Mouse (Mus musculus) forebrain, embryonic 10.5 days (tissue): ENCODE measurements around the gene Aes. TPM values are rescaled to one million over a fixed set of nuclear protein-coding genes. Genes with fewer than 3 reads are reported as not detected.
A peak's percentile ranks its signal among the peaks of the same experiment; 100 is the strongest.

Source experiments
- DNase-seq: peaks from one replicate; pipeline ENCODE4 v3.0.0-alpha.2; 2017; ENCODE audit warnings: low spot score; ENCODE audit errors: extremely low spot score
- H3K27ac ChIP-seq: fragments of 300-500 bp; sonication (generic); 2 replicates; pipeline ENCODE4 v1.5.1; 2016; ENCODE audit warnings: mild to moderate bottlenecking
- H3K27me3 ChIP-seq: fragments of 300-500 bp; sonication (generic); 2 replicates; pipeline ENCODE4 v1.6.1; 2016; ENCODE audit warnings: mild to moderate bottlenecking; ENCODE audit not compliant: poor library complexity, severe bottlenecking
- H3K36me3 ChIP-seq: fragments of 300-500 bp; sonication (generic); replicated peaks from 2 replicates; pipeline ENCODE4 v1.6.1; 2016; ENCODE audit warnings: mild to moderate bottlenecking, moderate library complexity
- H3K4me1 ChIP-seq: fragments of 300-500 bp; sonication (generic); 2 replicates; pipeline ENCODE4 v1.6.1; 2016
- H3K4me3 ChIP-seq: fragments of 300-500 bp; sonication (generic); 2 replicates; pipeline ENCODE4 v1.5.1; 2016; ENCODE audit warnings: mild to moderate bottlenecking, moderate library complexity
- H3K9me3 ChIP-seq: fragments of 300-500 bp; sonication (generic); 2 replicates; pipeline ENCODE4 v1.6.1; 2016; ENCODE audit warnings: mild to moderate bottlenecking, moderate library complexity
- WGBS: fragments of 180-500 bp; shearing (Covaris S2); methylation state at CpG from one replicate; pipeline ENCODE4 v1.1.7; 2016; 5-methylcytosine and 5-hydroxymethylcytosine counted together
- polyA plus RNA-seq: library from polyadenylated mRNA; unstranded; fragments of >200 nt; fragmentation: Nextera tagmentation; extraction: Ambion mirVana; gene quantifications from 2 replicates; pipeline ENCODE4 v1.2.1, GENCODE M21; 2016

Aes gene
- polyA plus RNA-seq, 1 experiment from 2014 or later = 276 TPM

GRCm38 (mm10) chr10:81574081-81575056 lies 15.1 kb downstream of the Aes start, which contains the start of gene Tle2:
TSS of gene Tle2 (plus strand) at chr10:81574561.
- H3K27ac ChIP-seq = peak within 1 kb of the TSS; percentile 25
- WGBS = 21% methylated on average over 10 of the region's 10 CpGs
- peaks cover 69% of the 10 kb centered on the region for H3K4me1 ChIP-seq
- peaks cover 4% of the 10 kb centered on the region; the same call in 1 of the 2 replicates for H3K9me3 ChIP-seq
- no peaks in the 10 kb centered on the region for H3K36me3 ChIP-seq
- no peak for DNase-seq
- peak within 1 kb of the TSS; percentile 55 for H3K4me3 ChIP-seq
- peaks cover 85% of the 10 kb centered on the region for H3K27me3 ChIP-seq

DNA sequence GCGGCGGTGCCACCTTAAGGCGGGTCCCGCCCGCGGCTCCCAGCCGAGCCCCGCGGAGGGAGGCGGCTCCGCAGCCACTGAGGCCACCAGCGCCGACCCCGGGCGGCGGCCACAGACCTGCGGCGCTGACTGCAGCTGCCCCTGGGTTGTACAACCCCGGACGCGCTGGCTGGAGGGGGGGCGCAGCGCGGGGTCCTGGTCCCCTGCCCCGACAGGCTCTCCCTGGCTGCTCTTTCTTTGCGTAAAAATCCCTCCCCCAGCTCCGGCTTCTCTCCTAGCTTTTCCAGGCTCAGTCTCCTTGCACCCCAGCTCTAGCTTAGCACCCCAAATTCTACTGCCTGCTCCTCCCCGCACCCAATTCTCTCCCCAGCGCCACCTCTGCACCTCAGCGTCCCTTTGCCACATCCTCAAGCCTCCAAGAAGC lies 15.9 kb downstream of the Aes start:
- peak overlapping the region; percentile 55 for H3K4me3 ChIP-seq
- H3K27ac ChIP-seq = peak overlapping the region; percentile 25
- under 1% methylated on average over 30 of the region's 30 CpGs for WGBS
- H3K36me3 ChIP-seq = no peaks in the 10 kb centered on the region
- H3K4me1 ChIP-seq = peaks cover 63% of the 10 kb centered on the region
- peaks cover 4% of the 10 kb centered on the region; the same call in 1 of the 2 replicates for H3K9me3 ChIP-seq
- peaks cover 86% of the 10 kb centered on the region for H3K27me3 ChIP-seq
- DNase-seq = no peak

GRCm38 (mm10) chr10:81575695-81576094 lies 16.4 kb downstream of the Aes start:
- Histone ChIP-seq H3K9me3 (peaks cover 4% of the 10 kb centered on the region; the same call in 1 of the 2 replicates), H3K27me3 (peaks cover 90% of the 10 kb centered on the region), H3K4me3 (peak overlapping the region; percentile 55), H3K4me1 (peaks cover 63% of the 10 kb centered on the region), H3K27ac (peak overlapping the region; percentile 25), H3K36me3 (no peaks in the 10 kb centered on the region)
- 4% methylated on average over 6 of the region's 6 CpGs for WGBS
- DNase-seq = no peak

DNA sequence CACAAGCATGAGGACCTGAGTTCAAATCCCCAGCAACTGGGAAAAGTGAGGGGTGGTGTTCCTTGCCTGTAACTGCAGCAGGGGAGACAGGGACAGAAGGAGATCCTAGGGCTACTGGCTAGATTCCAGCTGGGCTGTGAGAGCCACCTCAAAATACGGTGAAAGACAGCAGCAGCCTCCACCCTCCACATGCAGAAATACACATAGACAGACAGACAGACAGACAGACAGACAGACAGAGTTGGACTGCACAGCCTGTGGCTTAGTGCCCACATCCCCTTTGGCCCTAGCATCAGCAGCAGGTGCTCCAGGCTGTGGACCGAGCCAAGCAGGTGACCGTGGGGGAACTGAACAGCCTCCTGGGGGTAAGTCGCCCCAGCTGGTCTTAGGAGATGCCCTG lies 20.7 kb downstream of the Aes start:
- WGBS = 74% methylated on average over 4 of the region's 4 CpGs
- H3K4me3 ChIP-seq = no peak overlapping the region

GRCm38 (mm10) chr10:81580441-81581070 lies 21.3 kb downstream of the Aes start:
- Histone ChIP-seq H3K4me3 (no peak overlapping the region), H3K4me1 (peaks cover 50% of the 10 kb centered on the region), H3K36me3 (no peaks in the 10 kb centered on the region), H3K27me3 (peaks cover 100% of the 10 kb centered on the region), H3K27ac (0 out of 2 replicates have a peak overlapping the region, but pooled peaks have one; percentile 1), H3K9me3 (no peaks in the 10 kb centered on the region)
- DNase-seq = no peak
- WGBS = 57% methylated on average over 25 of the region's 25 CpGs

More for the DNA sequence above, 20.7 kb downstream of the Aes start:
- no peaks in the 10 kb centered on the region for H3K9me3 ChIP-seq
- H3K27me3 ChIP-seq = peaks cover 100% of the 10 kb centered on the region
- DNase-seq = no peak
- no peaks in the 10 kb centered on the region for H3K36me3 ChIP-seq
- 0 out of 2 replicates have a peak overlapping the region, but pooled peaks have one; percentile 1 for H3K27ac ChIP-seq
- H3K4me1 ChIP-seq = peaks cover 53% of the 10 kb centered on the region

- H3K9me3 ChIP-seq = no peaks in the 10 kb centered on the region
- H3K4me3 ChIP-seq = no peak overlapping the region
- DNase-seq = no peak
- H3K27me3 ChIP-seq = peaks cover 100% of the 10 kb centered on the region
- peaks cover 42% of the 10 kb centered on the region for H3K4me1 ChIP-seq
- no peak overlapping the region for H3K27ac ChIP-seq
- WGBS = 57% methylated on average over 6 of the region's 6 CpGs
- no peaks in the 10 kb centered on the region for H3K36me3 ChIP-seq
These were observed 24.1 kb downstream of the Aes start for GRCm38 (mm10) chr10:81583347-81583746.

- WGBS = 73% methylated on average over 7 of the region's 7 CpGs
- no peak overlapping the region for H3K4me3 ChIP-seq
- H3K27ac ChIP-seq = no peak overlapping the region
- H3K9me3 ChIP-seq = no peaks in the 10 kb centered on the region
- peaks cover 100% of the 10 kb centered on the region for H3K27me3 ChIP-seq
- no peaks in the 10 kb centered on the region for H3K36me3 ChIP-seq
- DNase-seq = no peak
- H3K4me1 ChIP-seq = peaks cover 10% of the 10 kb centered on the region; the same call in 1 of the 2 replicates
These were observed 29.5 kb downstream of the Aes start for GRCm38 (mm10) chr10:81588739-81589138.

DNA sequence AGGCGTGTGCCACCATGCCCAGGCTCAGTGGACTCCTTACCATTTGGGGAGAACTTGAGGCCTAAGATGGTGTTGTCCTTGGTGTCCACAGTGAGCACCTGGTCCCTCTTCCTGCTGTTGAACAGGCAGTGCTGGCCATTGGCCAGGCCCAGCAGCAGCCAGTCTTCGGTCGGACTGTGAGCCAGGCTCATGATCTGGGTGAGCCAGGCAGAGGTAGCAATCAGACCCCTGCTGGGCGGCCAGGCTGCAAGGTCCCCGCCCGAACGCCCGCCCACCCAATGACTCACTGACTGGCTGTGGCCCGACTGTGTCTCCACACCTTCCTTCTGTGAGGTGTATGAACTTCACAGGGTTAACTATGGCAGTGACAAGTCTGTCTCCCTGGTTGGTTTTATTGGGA lies 32.6 kb downstream of the Aes start:
- H3K9me3 ChIP-seq = no peaks in the 10 kb centered on the region
- no peaks in the 10 kb centered on the region for H3K36me3 ChIP-seq
- 73% methylated on average over 9 of the region's 9 CpGs for WGBS
- H3K27me3 ChIP-seq = peaks cover 100% of the 10 kb centered on the region
- no peak overlapping the region for H3K4me3 ChIP-seq
- no peak for DNase-seq
- no peak overlapping the region for H3K27ac ChIP-seq
- H3K4me1 ChIP-seq = peaks cover 19% of the 10 kb centered on the region

- no peak overlapping the region for H3K27ac ChIP-seq
- no peaks in the 10 kb centered on the region for H3K36me3 ChIP-seq
- peaks cover 100% of the 10 kb centered on the region for H3K27me3 ChIP-seq
- H3K4me1 ChIP-seq = peaks cover 27% of the 10 kb centered on the region
- H3K4me3 ChIP-seq = no peak overlapping the region
- 84% methylated on average over 7 of the region's 7 CpGs for WGBS
- H3K9me3 ChIP-seq = no peaks in the 10 kb centered on the region
- DNase-seq = no peak
These were observed 33.3 kb downstream of the Aes start for GRCm38 (mm10) chr10:81592631-81593030.

GRCm38 (mm10) chr10:81593223-81593622 lies 33.9 kb downstream of the Aes start:
- no peak overlapping the region for H3K4me3 ChIP-seq
- no peaks in the 10 kb centered on the region for H3K36me3 ChIP-seq
- no peaks in the 10 kb centered on the region for H3K9me3 ChIP-seq
- 76% methylated on average over 4 of the region's 4 CpGs for WGBS
- no peak overlapping the region for H3K27ac ChIP-seq
- peaks cover 100% of the 10 kb centered on the region for H3K27me3 ChIP-seq
- no peak for DNase-seq
- H3K4me1 ChIP-seq = peaks cover 33% of the 10 kb centered on the region

GRCm38 (mm10) chr10:81593935-81594334 lies 34.6 kb downstream of the Aes start:
- H3K36me3 ChIP-seq = no peaks in the 10 kb centered on the region
- DNase-seq = no peak
- no peak overlapping the region for H3K4me3 ChIP-seq
- no peak overlapping the region for H3K27ac ChIP-seq
- H3K27me3 ChIP-seq = peaks cover 100% of the 10 kb centered on the region
- no peaks in the 10 kb centered on the region for H3K9me3 ChIP-seq
- H3K4me1 ChIP-seq = peaks cover 40% of the 10 kb centered on the region
- WGBS = 81% methylated on average over 18 of the region's 18 CpGs

- H3K4me3 ChIP-seq = no peak overlapping the region
- peaks cover 54% of the 10 kb centered on the region for H3K4me1 ChIP-seq
- H3K36me3 ChIP-seq = no peaks in the 10 kb centered on the region
- no peak for DNase-seq
- 51% methylated on average over 5 of the region's 5 CpGs for WGBS
- 0 out of 2 replicates have a peak overlapping the region, but pooled peaks have one; percentile 2 for H3K27ac ChIP-seq
- peaks cover 100% of the 10 kb centered on the region for H3K27me3 ChIP-seq
- no peaks in the 10 kb centered on the region for H3K9me3 ChIP-seq
These were observed 36.3 kb downstream of the Aes start for GRCm38 (mm10) chr10:81595599-81595998.
